Mouse (Mus musculus) CD4-positive, CD25-positive, alpha-beta regulatory T cell, adult 2 months (primary cell): ENCODE results near the gene Lcor.
A peak's percentile ranks its signal among the peaks of the same experiment; 100 is the strongest.

Experiments
- DNase-seq: peaks from one replicate; pipeline ENCODE4 v3.0.0-alpha.2; 2012; ENCODE audit warnings: low read depth, low spot score

Gene Lcor

DNA sequence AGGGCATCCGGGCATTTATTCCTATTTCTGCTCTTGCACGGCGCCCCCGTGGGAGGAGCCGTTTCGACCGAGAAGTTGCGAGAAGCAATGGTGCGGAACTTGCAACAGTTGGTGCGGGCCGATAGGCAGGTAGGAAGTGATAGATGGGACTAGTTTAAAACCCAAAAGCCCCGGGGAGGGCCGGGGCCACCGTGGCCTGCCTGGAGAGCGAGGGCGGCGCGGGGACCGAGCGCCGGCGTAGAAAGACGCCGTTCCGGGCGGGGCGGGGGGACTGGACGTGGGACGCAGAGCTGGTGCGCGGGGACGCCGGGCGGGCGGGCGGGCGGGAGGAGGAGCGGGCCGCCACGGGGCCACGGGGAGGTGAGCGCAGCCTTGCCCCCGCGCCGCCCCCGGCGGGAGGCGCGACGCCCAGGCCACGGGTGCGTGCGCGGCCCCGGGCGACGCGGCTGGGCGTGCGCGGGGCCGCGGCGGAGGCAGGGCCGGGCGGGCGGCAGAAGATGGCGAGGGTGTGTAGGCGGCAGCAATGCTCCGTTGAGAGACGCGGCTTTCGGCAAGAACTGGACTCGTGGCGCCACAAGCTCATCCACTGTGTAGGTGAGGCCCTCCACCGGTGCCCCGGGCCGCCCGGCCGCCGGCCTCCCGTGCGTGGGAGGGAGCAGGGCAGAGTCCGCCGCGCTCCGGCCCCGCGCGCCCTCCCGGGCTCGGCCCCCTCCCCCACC is at the start of gene Lcor:
Gene Lcor, plus strand, starts transcription at position 448 of the 719 bp plus-strand sequence.
- DNase-seq = peak; percentile 93

DNA sequence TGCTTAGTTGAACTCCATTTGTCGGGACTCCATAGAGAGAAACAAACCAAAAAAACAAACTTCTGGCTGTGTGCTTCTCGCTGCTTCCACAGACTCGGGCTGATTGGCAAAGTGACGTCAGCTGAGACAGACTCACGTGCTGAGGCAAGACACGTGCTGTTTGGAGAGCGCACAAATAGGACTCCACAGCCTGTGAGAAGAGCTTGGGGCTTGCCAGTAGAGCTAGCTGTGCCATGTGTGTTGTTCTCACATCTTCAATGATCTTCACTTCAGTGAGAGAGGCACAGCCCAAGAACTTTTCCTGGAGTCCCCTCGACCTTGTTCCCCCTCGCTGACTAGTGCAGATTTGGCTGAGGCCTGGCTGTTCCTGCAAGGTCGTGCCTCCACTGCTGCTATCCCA is 47.1 kb upstream of the Lcor start:
- DNase-seq = no peak

DNA sequence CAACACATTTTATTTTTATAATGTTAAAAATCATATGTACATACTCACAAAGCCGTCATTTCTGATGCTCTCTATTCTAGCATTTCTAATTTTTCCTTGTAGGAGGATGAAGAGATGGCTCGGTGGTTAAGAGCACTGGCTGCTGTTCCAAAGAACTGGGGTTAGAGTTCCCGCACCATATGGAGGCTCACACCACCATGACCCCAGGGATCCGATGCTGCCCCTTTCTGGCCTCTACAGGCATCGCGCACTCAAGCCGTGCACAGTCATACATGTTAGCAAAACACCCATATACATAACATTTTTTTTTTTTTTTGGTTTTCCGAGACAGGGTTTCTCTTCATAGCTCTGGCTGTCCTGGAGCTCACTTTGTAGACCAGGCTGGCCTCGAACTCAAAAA is 46.0 kb upstream of the Lcor start:
- no peak for DNase-seq

DNA sequence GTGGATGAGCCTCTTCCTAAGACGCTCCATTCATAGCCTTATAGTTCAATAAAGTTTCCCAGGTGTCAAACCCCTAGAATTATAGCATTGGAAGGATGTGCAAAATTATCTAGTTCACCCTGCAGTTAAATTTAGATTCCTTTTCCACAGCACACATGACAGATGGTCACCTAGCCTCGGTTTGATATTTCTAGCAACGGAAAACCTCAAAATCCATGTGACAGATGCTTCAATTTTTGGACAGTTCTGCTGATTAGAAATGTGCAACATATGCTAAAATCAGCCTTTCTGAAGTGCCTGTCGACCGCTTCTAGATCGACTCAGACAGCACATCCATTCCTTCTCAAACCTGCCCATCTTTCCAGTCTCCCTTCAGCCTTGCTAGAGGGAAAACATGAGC is 43.5 kb upstream of the Lcor start:
- no peak for DNase-seq

DNA sequence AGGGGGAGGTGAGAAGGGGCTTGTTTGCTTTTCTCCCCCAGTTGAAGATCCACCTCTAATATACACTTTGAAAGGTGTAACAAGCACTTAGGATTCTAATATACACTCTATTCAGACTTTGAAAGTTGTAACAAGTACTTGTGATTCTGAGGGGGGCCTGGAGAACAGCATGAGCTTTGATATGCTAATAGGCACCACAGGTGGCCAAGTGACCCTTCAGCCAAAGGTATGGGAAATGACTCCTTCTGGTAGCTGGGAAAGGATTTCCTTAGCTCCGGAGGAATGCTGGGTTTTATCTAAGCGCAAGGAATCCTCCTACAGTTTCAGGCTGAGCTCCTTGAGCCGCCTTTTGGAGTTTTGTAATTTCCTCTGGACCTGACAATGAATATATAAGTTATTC is 41.0 kb upstream of the Lcor start:
- no peak for DNase-seq

DNA sequence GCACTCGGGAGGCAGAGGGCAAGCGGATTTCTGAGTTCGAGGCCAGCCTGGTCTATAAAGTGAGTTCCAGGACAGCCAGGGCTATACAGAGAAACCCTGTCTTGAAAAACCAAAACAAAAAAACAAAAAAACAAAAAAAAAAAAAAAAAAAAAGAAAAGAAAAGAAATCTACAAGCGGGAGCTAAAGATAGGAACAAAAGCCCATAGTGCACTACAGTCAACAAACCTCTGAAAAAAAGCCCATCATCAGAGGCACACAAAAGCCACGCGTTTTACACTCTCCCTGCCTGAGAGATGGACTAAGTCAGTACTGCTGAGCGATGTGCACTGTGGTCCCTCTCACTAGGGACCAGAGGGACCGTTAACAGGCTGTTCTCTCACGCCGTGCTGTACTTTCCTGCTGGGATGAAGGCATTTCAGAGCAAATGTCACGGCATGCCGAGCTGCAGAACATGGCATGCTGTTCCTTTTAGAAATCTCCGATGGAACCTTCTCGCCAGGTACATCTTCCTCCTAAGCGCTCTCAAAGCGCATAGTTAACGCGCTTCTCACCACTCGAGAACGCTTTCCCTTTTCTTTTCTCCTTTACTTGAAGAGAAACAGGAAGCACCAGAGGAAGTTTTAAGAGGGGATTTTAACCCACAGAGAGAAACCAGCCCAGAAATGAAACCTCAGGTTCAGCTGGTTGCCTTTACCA is 40.4 kb upstream of the Lcor start:
- DNase-seq = no peak

DNA sequence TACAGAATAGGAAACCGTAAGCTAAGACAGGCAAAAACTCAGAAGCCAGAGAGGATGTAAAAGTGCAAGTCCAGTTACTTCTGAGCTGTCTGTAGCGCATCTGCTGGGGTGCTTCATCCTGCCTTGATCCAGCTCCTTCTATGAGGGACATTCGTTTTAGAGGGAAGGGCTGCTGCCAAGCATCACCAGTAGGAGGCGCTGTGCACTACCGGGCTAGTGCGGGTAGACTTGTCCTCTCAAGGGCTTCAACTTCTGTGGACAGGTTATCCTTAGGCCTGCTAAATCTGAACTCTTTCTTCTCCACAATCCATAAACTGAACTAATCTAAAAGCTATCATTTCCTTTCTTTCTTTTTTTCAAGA is 39.8 kb upstream of the Lcor start:
- peak; percentile 87 for DNase-seq

DNA sequence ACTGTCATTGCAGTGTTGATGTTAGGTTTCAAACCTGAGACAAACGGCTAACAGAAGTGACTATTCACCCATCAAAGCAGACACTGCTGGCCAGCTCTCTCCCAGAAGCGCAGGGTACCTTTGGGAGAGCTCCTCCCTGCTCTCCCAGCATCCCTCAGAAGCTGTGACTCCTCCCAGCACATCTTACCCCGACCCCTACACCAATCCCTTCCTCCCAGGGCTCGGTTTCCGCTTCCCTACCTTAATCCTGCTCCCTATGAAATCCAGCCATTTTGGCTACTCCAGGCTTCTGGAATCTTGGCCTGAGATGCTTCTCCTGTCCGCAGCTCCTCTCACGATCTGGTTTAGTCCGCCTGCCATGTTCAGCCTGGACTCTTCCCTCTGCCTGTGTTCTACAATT is 37.9 kb upstream of the Lcor start:
- no peak for DNase-seq

DNA sequence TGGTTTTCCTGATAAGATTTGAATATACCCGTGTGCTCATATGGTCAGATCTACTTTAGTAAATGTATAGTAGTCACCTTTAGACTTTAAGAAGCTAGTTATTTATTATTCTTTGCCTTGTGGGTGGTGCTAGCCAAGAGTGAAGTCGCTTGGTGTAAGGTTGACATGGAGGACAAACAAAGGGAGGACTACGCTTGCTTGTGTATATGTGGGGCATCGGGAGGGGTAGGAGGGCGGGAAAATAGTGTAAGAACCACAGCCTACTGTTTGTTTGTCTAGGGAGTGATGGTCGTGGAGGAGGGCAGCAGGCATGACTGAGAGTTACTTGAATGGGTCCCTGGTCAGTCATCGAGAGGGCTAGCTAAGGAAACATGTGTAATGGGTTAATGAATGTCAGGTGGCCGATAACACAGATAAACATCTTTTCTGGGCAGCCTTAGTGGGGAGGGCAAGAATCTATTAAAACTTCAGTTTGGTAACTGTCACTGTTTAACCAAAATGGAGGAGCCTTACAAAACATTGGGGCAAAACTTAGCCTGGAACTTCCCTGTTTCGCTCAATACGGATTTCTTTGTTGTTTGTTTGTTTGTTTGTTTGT is 37.3 kb upstream of the Lcor start:
- DNase-seq = no peak

DNA sequence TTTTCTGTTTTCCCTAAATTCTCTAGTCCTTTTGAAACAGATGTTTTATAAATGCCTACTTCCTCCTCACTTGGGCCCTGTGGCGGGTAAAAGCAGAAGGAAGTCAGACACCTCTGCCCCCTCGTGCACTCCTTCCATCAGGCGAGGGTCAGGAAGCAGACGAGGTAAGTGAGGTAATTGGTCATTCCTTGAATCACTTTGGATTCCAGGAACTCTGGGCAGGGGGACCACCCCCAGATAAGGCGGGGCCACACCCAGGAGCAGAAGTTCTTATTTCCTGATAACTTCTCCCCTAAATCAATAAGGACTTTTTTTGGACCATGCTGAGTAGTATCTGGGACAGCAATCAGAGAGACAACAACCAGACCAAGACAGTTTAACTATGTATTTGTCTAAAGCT is 36.7 kb upstream of the Lcor start:
- no peak for DNase-seq

DNA sequence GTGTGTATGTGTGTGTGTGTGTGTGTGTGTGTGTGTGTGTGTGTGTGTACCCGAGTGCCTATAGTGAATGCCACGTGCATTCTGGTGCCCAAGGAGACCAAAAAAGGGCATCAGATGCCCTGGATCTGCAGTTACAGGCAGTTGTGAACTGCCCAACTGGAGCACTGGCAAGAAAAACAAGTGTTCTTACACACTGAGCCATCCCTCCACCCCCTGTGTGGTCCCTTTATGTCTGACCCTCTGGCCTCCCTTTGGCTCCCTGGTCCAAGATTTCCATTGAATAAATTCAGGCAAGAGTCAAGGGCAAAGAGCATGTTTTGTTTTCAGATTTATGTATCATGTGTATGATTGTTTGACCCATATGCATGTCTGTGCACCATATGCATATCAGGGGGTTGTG is 35.3 kb upstream of the Lcor start:
- DNase-seq = no peak

DNA sequence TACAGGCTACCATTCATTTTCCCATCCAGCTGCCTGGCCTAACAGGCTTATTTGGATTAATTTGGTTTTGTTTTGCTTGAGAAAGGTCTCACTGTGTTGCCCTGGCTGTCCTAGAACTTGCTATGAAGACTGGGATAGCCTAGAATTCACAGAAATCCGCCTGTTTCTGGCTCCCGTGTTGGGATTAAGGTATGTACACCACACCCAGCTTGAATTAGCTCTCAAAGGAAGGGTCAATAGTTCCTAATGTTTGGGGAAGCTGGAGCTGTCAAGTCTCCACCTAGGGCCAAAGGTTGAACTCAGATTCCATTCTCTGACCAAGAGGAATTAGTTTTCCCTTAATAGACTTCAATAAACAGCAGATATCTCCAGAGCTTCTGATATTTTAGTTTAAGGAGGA is 34.7 kb upstream of the Lcor start:
- DNase-seq = no peak

DNA sequence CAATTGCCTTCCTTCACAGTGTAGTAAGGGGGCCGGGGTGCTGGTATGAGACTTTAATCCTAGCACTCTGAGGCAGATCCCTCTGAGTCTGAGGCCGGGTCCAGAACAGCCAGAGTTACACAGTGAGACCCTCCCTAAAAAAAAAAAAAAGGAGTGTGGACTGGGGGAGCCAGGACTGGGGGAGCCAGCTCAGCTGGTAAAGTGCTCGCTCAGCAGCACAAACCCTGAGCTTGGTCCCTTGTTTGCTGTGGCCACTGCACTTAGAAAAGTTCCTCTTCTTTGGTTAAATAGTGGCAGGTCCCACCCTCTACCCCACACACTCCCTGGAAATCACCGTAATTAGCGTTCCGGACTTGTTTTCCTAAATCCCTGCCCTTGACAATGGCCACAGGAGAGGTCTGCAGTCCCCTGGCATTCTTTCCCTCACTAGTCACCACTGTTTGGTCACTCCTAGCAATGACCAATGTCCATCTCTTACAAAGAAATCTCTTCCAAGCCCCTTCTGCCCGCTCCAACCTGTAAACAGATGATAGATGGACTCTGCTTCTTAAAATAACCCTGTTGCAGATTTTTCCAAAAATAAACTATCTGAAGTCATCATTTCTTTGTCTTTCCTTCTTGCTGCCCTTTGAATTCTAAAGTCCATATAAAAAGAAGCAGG is 32.9 kb upstream of the Lcor start:
- no peak for DNase-seq

DNA sequence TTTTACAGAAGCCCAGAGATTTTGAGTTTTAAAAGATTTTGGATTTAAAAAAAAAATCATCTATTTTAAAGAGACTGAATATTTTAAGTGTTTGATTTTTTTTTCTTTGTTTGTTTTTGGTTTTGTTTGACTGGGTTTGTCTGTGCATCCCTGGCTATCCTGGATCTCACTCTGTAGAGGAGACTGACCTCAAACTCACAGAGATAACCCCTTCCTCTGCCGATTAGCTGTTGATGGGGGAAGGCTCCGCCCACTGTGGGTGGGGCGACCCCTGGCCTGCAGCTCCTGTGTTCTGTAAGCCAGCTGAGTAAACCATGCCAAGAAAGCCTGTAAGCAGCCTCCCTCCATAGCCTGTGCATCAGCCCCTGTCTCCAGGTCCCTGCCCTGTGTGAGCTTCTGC is 30.3 kb upstream of the Lcor start:
- peak; percentile 25 for DNase-seq

DNA sequence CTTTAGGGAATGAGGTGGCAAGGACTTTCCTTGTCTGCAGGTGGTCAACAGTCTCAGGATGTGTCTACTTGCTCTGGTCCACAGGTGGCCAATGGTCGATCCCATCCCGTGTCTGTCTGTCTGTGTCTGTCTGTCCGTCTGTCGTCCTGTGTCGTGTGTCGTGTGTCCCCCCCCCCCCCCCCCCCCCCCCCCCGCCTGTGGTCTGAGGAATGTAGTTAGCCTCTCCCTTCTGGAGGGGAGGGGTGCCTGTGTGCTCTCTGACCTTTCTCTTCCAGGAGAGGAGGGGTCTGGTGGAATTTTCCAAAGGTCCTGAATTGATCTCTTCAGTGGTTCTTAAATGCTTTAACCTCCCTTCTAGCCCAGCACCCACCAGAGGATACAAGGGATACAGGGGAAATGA is 27.8 kb upstream of the Lcor start:
- DNase-seq = no peak

DNA sequence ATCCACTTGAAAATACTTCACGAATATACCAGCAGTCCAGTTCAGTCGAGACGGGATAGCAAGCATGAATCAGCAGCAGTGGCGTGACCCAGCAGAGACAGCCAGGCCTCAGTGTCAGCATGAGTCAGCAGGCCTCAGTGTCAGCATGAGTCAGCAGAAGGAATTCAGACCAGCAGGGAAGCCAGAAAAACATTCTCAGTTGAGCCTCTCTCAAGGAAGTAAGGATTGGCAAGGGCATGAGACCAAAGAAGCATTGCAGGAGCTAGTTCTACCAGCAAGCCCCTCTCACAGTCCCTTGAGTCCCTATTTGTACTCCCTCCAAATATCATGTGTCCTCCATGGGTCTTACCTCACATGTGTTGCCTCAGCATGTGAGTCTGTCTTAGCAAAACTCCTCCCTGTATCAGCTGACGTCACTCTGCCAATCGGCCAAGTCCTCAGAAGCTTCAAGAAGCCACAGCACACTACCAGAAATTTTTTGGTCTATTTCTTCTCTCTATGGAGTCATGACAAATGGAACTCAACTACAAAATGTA is 27.3 kb upstream of the Lcor start:
- DNase-seq = no peak

DNA sequence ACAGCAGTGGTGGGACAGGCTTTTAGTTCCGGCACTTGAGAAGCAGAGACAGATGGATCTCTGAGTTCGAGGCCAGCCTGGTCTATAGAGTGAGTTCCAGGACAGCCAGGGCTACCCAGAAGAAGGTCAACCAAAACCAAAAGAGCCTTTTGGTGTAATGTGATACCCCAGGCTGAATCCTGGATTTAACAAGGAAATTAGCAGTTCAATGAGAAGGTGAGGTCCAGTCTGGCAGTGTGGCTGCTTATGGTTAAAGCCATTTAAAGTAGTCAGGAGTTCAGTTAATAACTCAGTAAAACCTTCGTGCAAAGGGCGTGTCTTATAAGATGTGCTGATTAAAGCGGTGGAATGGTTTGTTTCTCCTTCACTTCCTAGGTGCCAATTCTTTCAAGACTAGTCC is 25.3 kb upstream of the Lcor start:
- no peak for DNase-seq

DNA sequence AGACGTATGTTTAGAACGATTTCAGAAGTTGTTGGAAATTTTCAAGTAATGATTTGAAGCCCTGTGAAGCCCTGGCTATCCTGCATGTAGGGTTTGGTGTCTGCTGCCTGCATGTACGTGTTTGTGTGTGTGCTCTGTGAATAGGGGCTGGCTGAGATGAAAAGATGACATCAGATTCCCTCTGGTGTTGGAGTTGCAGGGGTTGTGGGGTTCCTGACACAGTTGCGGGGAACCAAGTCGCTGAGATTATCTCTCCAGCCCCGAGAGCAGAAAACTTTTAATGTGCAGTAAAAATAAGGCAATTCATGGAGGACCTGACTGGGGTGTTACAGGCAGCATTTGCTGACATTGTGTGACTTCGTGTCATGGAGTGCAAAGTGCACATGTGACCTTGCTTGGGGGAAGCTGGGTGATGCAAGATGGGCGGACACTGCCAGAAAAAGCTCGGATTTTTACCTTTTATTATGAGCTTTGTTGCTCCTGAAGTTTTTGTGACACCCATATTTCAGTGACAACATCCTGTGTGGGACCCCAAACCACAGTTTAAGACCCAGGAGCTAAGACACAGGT is 20.2 kb upstream of the Lcor start:
- DNase-seq = no peak

DNA sequence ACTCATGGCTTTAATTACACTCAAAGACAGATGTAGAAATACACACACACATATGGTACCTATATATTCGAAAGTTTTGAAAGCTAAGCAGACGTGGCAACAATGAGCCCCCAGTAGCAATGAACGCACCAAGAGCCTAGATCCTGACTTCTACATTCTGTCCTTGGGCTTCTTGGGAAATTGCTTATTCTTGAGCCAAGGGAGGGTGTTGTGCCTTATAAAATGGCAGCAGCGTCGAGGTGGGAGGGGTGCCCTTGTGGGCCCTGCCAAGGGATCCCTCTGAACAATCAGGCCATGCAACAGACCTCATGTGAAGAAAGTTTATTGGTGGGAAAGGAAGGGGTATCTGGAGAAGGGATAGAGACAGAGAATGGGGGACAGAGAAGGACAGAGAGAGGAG is 18.6 kb upstream of the Lcor start:
- no peak for DNase-seq

DNA sequence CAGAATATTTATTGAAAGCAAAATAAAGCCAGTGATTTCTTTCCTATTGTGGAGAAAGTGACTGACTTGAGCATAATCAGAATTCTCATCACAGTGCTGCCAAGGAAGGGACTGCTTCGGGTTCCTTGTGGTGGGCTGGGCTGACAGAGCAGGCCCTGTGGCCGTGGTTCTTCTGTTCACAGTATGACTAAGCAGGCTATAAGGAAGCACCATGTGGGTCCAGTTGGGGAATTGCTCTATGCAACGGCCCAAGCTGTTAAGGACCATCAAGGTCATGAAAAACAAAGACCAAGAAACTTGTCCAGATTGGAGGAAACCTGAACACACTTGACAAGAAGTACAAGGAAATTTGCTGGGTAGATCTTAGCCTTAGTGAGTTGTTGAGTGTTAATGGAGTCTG is 16.0 kb upstream of the Lcor start:
- no peak for DNase-seq

DNA sequence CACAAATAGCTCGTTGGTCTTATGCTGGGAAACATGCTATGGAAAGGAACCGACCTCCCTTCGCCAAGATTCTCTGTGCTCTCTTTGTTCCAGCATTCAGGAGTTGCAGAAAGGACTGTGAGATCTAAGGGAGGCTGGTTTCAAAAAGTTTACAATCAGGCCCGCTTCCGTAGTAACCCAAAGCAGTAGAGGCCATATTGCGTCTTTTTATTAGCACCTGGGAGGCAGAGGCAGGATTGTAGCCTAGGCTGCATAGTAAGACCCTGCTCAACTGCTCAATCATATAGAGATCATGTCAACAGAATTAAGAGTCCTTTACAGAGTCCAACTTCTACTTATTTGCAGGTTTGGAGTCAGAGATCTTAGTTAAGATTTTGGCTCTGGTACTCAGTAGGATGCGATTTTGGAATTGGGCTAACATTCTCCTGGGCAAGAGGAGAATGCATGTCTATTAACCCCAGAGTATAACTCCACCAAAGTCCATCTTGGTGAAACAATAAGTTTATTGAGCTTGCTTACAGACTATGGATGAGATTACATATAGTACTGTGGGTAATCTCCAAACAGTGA is 8.8 kb upstream of the Lcor start:
- no peak for DNase-seq

DNA sequence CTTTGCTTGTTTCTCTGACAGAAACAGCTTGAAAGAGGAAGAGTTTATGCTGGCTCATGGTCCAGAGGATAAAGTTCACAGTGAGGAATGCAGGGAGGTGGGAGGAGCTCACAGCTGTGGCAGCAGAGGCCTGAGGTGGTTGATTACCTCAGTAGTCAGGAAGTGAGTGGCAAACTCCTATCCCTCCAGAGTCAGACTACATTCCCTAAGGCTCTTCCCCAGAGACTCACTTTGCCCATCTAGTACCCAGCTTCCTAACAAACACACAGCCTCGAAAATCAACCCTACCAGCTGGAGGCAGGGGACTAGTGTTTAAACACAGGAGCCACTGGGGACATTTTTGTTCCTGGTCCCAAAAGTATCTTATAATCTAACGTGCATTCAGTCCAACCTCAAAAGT is 7.5 kb upstream of the Lcor start:
- DNase-seq = no peak
